Mouse (Mus musculus) 3T3-L1 (cell line): ENCODE measurements around the gene Scn2a.

Experiments
- DNase-seq: peaks from one replicate; pipeline ENCODE4 v3.0.0-alpha.2; 2015; ENCODE audit warnings: low read depth, low spot score

The Scn2a gene

GRCm38 (mm10) chr2:65620556-65621166 lies at the start of gene Scn2a:
Scn2a (plus strand) TSS chr2:65620771.
- peak; percentile 72 for DNase-seq

GRCm38 (mm10) chr2:65587679-65588078 lies 32.9 kb upstream of the Scn2a start:
- DNase-seq: no peak

GRCm38 (mm10) chr2:65607813-65608212 lies 12.8 kb upstream of the Scn2a start:
- DNase-seq: no peak

DNA sequence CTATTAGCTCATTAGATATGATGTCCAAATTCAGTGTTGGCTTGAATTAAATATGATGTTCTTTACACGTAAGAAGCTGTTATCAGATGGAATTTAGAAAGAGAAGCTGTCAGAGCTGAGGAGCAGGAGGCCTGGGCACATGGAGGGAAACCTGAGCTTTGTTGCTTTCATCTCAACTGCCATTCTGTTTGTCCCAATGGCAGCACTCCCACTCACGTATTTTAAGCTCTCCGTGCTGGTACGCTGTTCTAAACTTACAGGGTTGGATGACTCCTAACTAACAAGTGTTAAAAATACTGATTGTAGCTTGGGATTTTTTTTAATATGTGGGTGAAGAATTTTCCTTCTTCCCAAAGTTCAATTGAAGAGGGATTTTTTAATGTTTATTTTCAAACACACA lies 8.7 kb upstream of the Scn2a start:
- no peak for DNase-seq

- peak; percentile 78 for DNase-seq
Measured at GRCm38 (mm10) chr2:65619781-65620180, 790 bp upstream of the Scn2a start.

DNA sequence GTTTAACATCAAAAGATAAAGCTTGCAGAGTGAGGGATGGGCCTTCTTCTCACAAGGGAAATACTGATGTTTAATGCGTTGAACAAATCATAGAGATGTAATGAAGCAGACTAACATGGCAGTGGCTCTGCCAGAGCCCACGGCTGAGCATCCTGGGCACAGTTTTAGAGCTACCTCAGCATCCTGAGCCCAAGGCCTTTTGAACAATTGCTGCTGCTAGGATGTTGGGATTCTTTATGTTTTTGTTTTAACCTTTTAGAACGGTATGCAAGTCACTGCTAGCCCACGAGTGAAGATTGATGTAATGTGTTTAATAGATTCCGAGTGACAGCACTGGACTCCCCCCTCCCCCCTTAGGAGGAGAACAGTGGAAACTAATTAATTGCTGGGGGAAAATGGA lies 683 bp downstream of the Scn2a start:
- no peak for DNase-seq

DNA sequence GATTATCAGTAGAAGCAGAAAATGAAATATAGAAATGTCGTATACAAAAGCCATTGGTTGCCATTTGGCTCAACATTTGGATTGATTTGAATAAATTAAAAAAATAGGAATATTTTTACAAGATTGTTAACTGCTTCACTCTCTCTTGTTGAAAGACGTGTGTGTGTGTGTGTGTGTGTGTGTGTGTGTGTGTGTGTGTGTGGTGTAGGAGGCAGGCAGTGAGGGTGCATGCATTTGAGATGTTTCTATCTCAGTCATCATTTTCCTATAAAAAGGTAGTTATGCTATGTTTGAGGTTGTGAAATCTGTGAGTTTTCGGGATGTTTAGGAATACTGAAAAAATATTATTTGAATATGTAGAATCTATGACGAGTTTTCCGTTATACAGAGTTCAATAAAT lies 1.3 kb downstream of the Scn2a start:
- DNase-seq: no peak

DNA sequence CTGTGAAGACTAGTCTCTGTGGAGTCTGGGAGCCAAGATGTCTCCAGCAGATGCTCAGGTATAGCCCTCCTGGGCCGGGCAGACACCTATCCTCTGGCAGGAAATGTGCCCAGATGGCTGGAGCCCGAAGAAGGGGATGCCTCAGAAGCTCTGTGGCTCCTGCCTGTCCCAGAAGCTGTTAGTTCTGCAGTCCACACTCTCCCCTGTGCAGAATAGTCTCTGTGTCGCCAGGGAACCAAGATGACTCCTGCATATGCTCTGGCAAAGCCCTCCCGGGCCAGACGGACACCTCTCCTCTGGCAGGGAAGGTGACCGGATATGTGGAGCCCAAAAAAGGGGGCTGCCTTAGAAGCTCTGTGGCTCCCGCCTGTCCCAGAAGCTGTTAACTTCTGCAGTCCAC lies 32.1 kb downstream of the Scn2a start:
- DNase-seq: no peak

GRCm38 (mm10) chr2:65657031-65657430 lies 36.5 kb downstream of the Scn2a start:
- no peak for DNase-seq

DNA sequence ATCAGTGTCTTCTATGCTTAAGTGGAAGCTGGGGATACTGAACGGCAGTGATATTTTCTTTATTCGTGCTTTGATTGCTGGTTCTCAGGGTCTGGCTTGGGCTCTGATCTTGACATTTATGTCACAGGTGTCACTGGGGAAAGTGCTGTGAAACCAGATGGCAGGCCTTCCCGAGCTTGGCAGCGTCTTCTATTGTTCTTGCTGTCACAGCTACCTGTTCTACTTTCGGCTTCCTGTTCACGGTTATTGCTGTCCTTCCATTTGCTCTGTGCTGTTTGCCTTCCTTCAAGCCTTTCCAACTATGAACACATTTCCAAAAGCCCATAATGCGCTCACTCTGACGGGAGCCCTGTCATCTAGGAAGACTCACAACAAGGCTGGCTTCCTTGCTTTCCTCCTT lies 37.9 kb downstream of the Scn2a start:
- no peak for DNase-seq

GRCm38 (mm10) chr2:65663892-65664291 lies 43.3 kb downstream of the Scn2a start:
- DNase-seq: no peak

- no peak for DNase-seq
Measured at GRCm38 (mm10) chr2:65664481-65664880, 43.9 kb downstream of the Scn2a start.

DNA sequence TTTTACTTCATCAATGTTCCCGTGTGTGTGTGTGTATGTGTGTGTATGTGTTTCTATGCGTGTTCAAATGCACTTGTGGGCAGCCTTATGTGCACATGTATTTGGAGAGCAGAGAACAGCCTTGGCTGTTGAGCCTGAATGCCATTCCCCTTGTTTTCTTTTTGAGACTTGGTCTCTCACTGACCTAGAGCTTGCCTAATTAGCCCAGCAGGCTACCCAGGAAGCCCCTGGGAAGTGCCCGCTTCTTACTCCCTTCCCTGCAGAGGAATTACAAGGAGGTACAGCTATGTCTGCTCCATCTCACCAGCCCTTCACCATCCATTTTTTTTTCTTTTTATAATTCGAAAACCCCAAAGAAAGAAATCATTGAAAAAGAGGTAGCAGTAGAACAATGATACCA lies 44.6 kb downstream of the Scn2a start:
- no peak for DNase-seq

DNA sequence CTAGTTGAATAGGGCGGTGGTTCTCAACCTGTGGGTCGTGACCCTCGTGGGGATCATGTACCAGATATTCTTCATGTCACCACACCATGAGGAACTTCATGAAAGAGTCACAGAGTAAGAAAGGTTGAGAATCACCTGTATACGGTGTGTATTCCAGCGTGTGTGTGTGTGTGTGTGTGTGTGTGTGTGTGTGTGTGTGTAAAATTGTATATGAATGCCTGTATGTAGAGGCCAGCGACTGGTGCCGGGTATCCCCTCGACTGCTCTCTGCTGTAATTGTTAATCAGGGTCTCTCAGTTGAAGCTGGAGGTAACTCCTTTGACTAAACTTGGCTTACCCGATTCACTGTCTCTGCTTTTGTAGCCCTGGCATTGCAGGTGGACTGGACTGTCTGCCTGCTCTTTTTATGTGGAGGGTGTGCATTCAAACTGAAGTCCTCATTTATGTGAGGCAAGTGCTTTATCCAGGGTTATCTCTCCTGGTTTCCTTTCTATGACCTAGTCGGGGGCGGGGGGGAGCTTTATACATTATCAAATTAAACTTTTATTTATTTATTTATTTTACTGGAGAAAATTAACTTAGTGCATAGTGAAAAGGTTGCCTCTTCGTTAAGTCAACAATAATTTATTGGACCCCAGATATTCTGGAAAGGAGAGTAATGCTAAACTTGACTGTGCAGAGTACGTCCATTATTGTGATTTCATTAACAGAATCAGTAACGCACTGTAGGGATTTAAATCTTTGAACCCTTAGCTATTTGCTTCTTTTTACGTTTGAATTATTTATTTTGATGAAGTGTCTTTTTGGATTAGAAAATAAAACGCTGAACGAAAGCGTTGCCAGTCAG lies 47.2 kb downstream of the Scn2a start:
- DNase-seq: no peak

GRCm38 (mm10) chr2:65668437-65669135 lies 48.0 kb downstream of the Scn2a start:
- DNase-seq: peak; percentile 97

GRCm38 (mm10) chr2:65669561-65669960 lies 49.0 kb downstream of the Scn2a start:
- no peak for DNase-seq

DNA sequence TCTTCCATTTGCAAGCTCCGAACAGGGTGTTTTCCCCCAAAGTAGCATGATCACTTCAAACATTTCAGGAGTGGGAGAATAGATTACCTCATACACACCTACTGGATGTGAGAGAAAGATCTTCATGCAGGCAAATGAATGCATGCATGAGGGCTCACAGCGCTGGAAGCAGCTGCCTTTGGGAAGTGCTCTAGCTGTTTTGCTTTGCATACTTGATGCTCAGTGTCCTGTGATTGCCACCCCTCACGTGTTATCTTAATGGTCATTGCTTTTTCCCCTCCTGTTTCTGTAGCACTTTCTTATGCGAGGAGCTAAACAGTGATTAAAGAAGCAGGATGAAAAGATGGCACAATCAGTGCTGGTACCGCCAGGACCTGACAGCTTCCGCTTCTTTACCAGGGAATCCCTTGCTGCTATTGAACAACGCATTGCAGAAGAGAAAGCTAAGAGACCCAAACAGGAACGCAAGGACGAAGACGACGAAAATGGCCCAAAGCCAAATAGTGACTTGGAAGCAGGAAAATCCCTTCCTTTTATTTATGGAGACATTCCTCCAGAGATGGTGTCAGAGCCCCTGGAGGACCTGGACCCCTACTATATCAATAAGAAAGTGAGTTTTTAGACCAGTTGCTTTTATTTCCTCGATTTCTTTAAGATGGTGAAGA lies 49.7 kb downstream of the Scn2a start:
- no peak for DNase-seq

DNA sequence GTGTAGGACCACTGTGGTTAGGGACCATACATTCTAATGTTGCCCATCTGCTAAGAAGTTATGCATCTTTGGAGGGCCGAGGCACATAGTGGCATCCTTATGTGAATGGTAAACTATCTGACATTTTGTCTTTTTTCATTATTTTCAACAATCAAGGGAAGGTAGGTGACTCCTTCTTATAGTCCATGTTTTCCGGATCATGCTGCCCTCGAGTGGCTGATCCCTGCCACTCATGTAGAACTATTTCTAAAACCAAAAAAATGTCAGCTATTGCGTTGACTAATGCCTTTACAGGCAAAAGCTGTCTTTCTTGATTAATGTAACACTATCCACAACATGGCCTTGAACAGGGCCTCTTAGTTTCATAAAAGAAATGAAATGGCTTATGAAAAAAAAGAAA lies 59.0 kb downstream of the Scn2a start:
- DNase-seq: peak; percentile 46

- no peak for DNase-seq
Measured at GRCm38 (mm10) chr2:65685151-65685550, 64.6 kb downstream of the Scn2a start.

- DNase-seq: peak; percentile 57
Measured at GRCm38 (mm10) chr2:65690456-65691184, 70.0 kb downstream of the Scn2a start.

DNA sequence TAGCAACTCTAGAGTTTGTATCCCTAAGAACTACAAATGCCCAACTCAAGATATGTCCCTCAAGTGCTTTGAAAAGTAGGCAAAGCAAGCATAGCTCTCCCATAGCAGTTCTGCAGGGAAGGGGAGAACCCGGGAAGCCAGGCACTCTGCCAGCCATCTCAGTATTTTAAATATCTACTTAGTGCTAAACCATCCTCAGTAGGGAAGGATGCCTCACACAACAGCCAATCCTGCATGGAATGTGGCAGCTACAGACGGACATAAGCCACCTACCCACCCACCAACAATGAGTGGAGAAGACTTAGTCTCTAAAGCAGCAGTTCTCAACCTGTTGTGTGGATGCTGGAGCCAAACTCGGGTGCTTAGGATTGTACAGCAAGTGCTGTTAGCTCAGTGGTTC lies 73.9 kb downstream of the Scn2a start:
- DNase-seq: no peak
